Mouse (Mus musculus): ENCODE measurements at regions not wholly inside any gene's neighbourhood (a gene's known extent, or its start where the extent isn't known, plus 50 kb on each side); places are given as distances from the start of the nearest gene placed in this dataset.
A peak's percentile ranks its signal among the peaks of the same experiment; 100 is the strongest.

- H3K9me3 ChIP-seq (ENCODE audit: control insufficient read depth, low read length), result no peaks in the 10 kb centered on the region
- no peaks in the 10 kb centered on the region for H3K27me3 ChIP-seq (replicated peaks; ENCODE audit: control insufficient read depth, insufficient read depth, low read length)
- H3K27ac ChIP-seq (ENCODE audit: low read depth, low read length), result peak overlapping the region; percentile 100
- H3K4me1 ChIP-seq (ENCODE audit: control insufficient read depth, insufficient read depth, low read depth, low read length), result peaks cover 27% of the 10 kb centered on the region
- H3K9ac ChIP-seq (ENCODE audit: low read depth, low read length), result no peak overlapping the region; the same call in 1 of the 2 replicates
- H3K4me2 ChIP-seq (ENCODE audit: low read length), result no peak overlapping the region; the same call in 1 of the 2 replicates
- WGBS, result 59% methylated on average over 4 of the region's 4 CpGs
- no peak overlapping the region for H3K4me3 ChIP-seq (ENCODE audit: low read length)
- no peak for ATAC-seq
- no peaks in the 10 kb centered on the region for H3K36me3 ChIP-seq (ENCODE audit: control insufficient read depth, insufficient read depth, low read length)
Observed at GRCm38 (mm10) chr14:64595891-64596290, 491.8 kb downstream of the Prss52 start.

GRCm38 (mm10) chr14:64597218-64597617 is 493.1 kb downstream of the Prss52 start:
- peak overlapping the region; percentile 48 for H3K27ac ChIP-seq (ENCODE audit: low read depth, low read length)

More at GRCm38 (mm10) chr14:64597218-64597617, 493.1 kb downstream of the Prss52 start:
- Histone ChIP-seq H3K9me3 (ENCODE audit: control insufficient read depth, low read length) (no peaks in the 10 kb centered on the region), H3K27me3 (replicated peaks; ENCODE audit: control insufficient read depth, insufficient read depth, low read length) (no peaks in the 10 kb centered on the region), H3K4me2 (ENCODE audit: low read length) (no peak overlapping the region), H3K4me1 (ENCODE audit: control insufficient read depth, insufficient read depth, low read depth, low read length) (peaks cover 27% of the 10 kb centered on the region), H3K9ac (ENCODE audit: low read depth, low read length) (no peak overlapping the region), H3K4me3 (ENCODE audit: low read length) (no peak overlapping the region), H3K36me3 (ENCODE audit: control insufficient read depth, insufficient read depth, low read length) (no peaks in the 10 kb centered on the region)
- no peak for ATAC-seq
- WGBS, result 71% methylated on average over 8 of the region's 8 CpGs

MicroRNAs in the stretch of these regions (microRNA counts, 519-probe panel; counts per million panel counts)
- 4,638 counts per million, percentile 100 among the panel's probes with 10 or more counts for microRNA mmu-miR-124

Small RNA genes lying in the stretch of these regions (microRNA-seq; reads per million reads assigned to microRNA genes)
- gene Mir124a-1, result 4.6 reads per million, percentile 16 among the genes with 10 or more reads in this experiment
- 16.5 reads per million, percentile 31 among the genes with 10 or more reads in this experiment for gene Mir3078

Data from hindbrain, embryonic 16.5 days (tissue).